Mouse (Mus musculus) neural tube, embryonic 15.5 days (tissue): ENCODE results near the gene Olfr659. TPM values are rescaled to one million over a fixed set of nuclear protein-coding genes. Genes with fewer than 3 reads are reported as not detected.

Experiments
- ATAC-seq: fragments of 200-750 bp; cut with Nextera tagmentation; 2 replicates; pipeline ENCODE4 v1.8.0; 2017; ENCODE audit warnings: mild to moderate bottlenecking, moderate TSS enrichment, moderate library complexity; ENCODE audit not compliant: low FRiP score
- H3K27ac ChIP-seq: fragments of 300-500 bp; sonication (generic); replicated peaks from 2 replicates; pipeline ENCODE4 v1.5.1; 2015; ENCODE audit warnings: mild to moderate bottlenecking, inconsistent platforms
- H3K27me3 ChIP-seq: fragments of 300-500 bp; sonication (generic); replicated peaks from 2 replicates; pipeline ENCODE4 v1.6.1; 2015; ENCODE audit warnings: inconsistent platforms
- H3K36me3 ChIP-seq: fragments of 300-500 bp; sonication (generic); 2 replicates; pipeline ENCODE4 v1.6.1; 2015; ENCODE audit warnings: inconsistent platforms
- H3K4me1 ChIP-seq: fragments of 300-500 bp; sonication (generic); 2 replicates; pipeline ENCODE4 v1.6.1; 2015; ENCODE audit warnings: inconsistent platforms
- H3K4me2 ChIP-seq: fragments of 300-500 bp; sonication (generic); 2 replicates; pipeline ENCODE4 v1.6.1; 2015; ENCODE audit warnings: inconsistent platforms, mild to moderate bottlenecking, moderate library complexity
- H3K4me3 ChIP-seq: fragments of 300-500 bp; sonication (generic); replicated peaks from 2 replicates; pipeline ENCODE4 v1.5.1; 2015; ENCODE audit warnings: mild to moderate bottlenecking, inconsistent platforms
- H3K9ac ChIP-seq: fragments of 300-500 bp; sonication (generic); replicated peaks from 2 replicates; pipeline ENCODE4 v1.6.1; 2015; ENCODE audit warnings: mild to moderate bottlenecking, inconsistent platforms
- H3K9me3 ChIP-seq: fragments of 300-500 bp; sonication (generic); replicated peaks from 2 replicates; pipeline ENCODE4 v1.6.1; 2016; ENCODE audit warnings: inconsistent platforms
- WGBS: fragments of 180-500 bp; shearing (Covaris S2); methylation state at CpG from one replicate; pipeline ENCODE4 v1.1.7; 2015; ENCODE audit warnings: mixed read lengths; 5-methylcytosine and 5-hydroxymethylcytosine counted together
- polyA plus RNA-seq: library from polyadenylated mRNA; unstranded; fragments of >200 nt; fragmentation: Nextera tagmentation; extraction: Ambion mirVana; gene quantifications from 2 replicates; pipeline ENCODE4 v1.2.1, GENCODE M21; 2015

Olfr659 gene
- polyA plus RNA-seq = not detected in 2 replicates

- no peaks in the 10 kb centered on the region for H3K4me1 ChIP-seq
- H3K9me3 ChIP-seq = no peaks in the 10 kb centered on the region
- no peak within 1 kb of the TSS for H3K4me2 ChIP-seq
- H3K27ac ChIP-seq = no peak within 1 kb of the TSS
- WGBS = 91% methylated on average over 3 of the region's 3 CpGs
- no peaks in the 10 kb centered on the region for H3K36me3 ChIP-seq
- no peak within 1 kb of the TSS for H3K9ac ChIP-seq
- no peak for ATAC-seq
- no peak within 1 kb of the TSS for H3K4me3 ChIP-seq
- no peaks in the 10 kb centered on the region for H3K27me3 ChIP-seq
These were observed at the start of gene Olfr659 for GRCm38 (mm10) chr7:104666453-104666852. Olfr659 (plus strand) TSS chr7:104666753.

- Histone ChIP-seq H3K4me1 (no peaks in the 10 kb centered on the region), H3K4me3 (no peak within 1 kb of the TSS), H3K36me3 (no peaks in the 10 kb centered on the region), H3K4me2 (no peak within 1 kb of the TSS), H3K27me3 (no peaks in the 10 kb centered on the region), H3K9me3 (no peaks in the 10 kb centered on the region), H3K27ac (no peak within 1 kb of the TSS), H3K9ac (no peak within 1 kb of the TSS)
- no peak for ATAC-seq
These were observed 42.1 kb upstream of the Olfr659 start, which contains the start of gene Olfr657 for GRCm38 (mm10) chr7:104624494-104624893. Olfr657 (plus strand) TSS chr7:104624794.

- no peak within 1 kb of the TSS for H3K27ac ChIP-seq
- H3K36me3 ChIP-seq = no peaks in the 10 kb centered on the region
- peak within 1 kb of the TSS; percentile 31 for H3K4me3 ChIP-seq
- peak within 1 kb of the TSS; percentile 55 for H3K4me2 ChIP-seq
- H3K9ac ChIP-seq = no peak within 1 kb of the TSS
- WGBS = 23% methylated on average over 20 of the region's 22 CpGs
- H3K9me3 ChIP-seq = no peaks in the 10 kb centered on the region
- H3K4me1 ChIP-seq = no peaks in the 10 kb centered on the region
- H3K27me3 ChIP-seq = no peaks in the 10 kb centered on the region
- peak; percentile 90 for ATAC-seq
These were observed 19.6 kb upstream of the Olfr659 start, which contains the start of gene Olfr658 for GRCm38 (mm10) chr7:104646841-104647482. Olfr658 (minus strand) TSS chr7:104647305.

GRCm38 (mm10) chr7:104686201-104686600 lies 19.6 kb downstream of the Olfr659 start, which contains the start of gene Olfr661:
Olfr661 (plus strand) TSS chr7:104686501.
- 94% methylated on average over 2 of the region's 2 CpGs for WGBS
- no peaks in the 10 kb centered on the region for H3K9me3 ChIP-seq
- no peaks in the 10 kb centered on the region for H3K36me3 ChIP-seq
- H3K4me1 ChIP-seq = no peaks in the 10 kb centered on the region
- H3K9ac ChIP-seq = no peak within 1 kb of the TSS
- H3K4me3 ChIP-seq = no peak within 1 kb of the TSS
- no peak for ATAC-seq
- no peak within 1 kb of the TSS for H3K27ac ChIP-seq
- no peaks in the 10 kb centered on the region for H3K27me3 ChIP-seq
- no peak within 1 kb of the TSS for H3K4me2 ChIP-seq

Other genes with a start within 250 kb of the Olfr659 start
- gene Trim30a, start 201.6 kb upstream of the Olfr659 start, polyA plus RNA-seq = 0.77 and 2.8 TPM in 2 replicates
- gene Trim30d, start 158.9 kb upstream of the Olfr659 start, polyA plus RNA-seq = 0.45 and 0.96 TPM in 2 replicates
- gene Olfr651, start 116.6 kb upstream of the Olfr659 start, polyA plus RNA-seq = not detected in 2 replicates
- gene Olfr652, start 105.9 kb upstream of the Olfr659 start, polyA plus RNA-seq = not detected in 2 replicates
- not detected in 2 replicates for gene Olfr653, start 89.4 kb upstream of the Olfr659 start, polyA plus RNA-seq
- not detected in 2 replicates for gene Olfr654, start 79.7 kb upstream of the Olfr659 start, polyA plus RNA-seq
- not detected in 2 replicates for gene Olfr655, start 65.0 kb upstream of the Olfr659 start, polyA plus RNA-seq
- not detected in 2 replicates for gene Olfr656, start 52.8 kb upstream of the Olfr659 start, polyA plus RNA-seq
- not detected in 2 replicates for gene Olfr657, start 42.0 kb upstream of the Olfr659 start, polyA plus RNA-seq
- gene Olfr658, start 19.4 kb upstream of the Olfr659 start, polyA plus RNA-seq = 0.22 and 0.36 TPM in 2 replicates
- not detected in 2 replicates for gene Olfr661, start 19.7 kb downstream of the Olfr659 start, polyA plus RNA-seq
- not detected in 2 replicates for gene Usp17le, start 110.7 kb downstream of the Olfr659 start, polyA plus RNA-seq
- not detected in 2 replicates for gene Usp17lb, start 175.8 kb downstream of the Olfr659 start, polyA plus RNA-seq
- gene Usp17la, start 190.3 kb downstream of the Olfr659 start, polyA plus RNA-seq = not detected in 2 replicates
- gene Olfr665, start 211.3 kb downstream of the Olfr659 start, polyA plus RNA-seq = not detected in 2 replicates
- gene Olfr666, start 229.2 kb downstream of the Olfr659 start, polyA plus RNA-seq = not detected in 2 replicates